In genomic region chr14:74820180-74820813, GRCm38 (mm10) we compare ENCODE assay signal across 10 mouse cellular contexts.
DNase-seq lines count a peak whose midpoint lies in the region; ATAC-seq and TF ChIP-seq lines count a peak whose summit lies in the region.
"Had no signal": no experiment of that assay in that cellular context is flagged by ENCODE, and none has a peak within 500 bp of the region (broad histone marks: within the 10 kb centered on the region; RNA-seq: fewer than 3 reads in every experiment).

No protein-coding gene starts in this region.

- intact Hi-C loops in heart, postnatal 14 days (cut with DNase I) = no loop called here

- ATAC-seq in lung, postnatal 0 days = peak; percentile 85
- no peak for ATAC-seq in forebrain, embryonic 16.5 days

- 0 out of 2 replicates have a peak overlapping the region, but pooled peaks have one; percentile 12 for H3K27ac ChIP-seq in lung, postnatal 0 days (ENCODE audit: low read length)
- H3K27ac ChIP-seq in forebrain, embryonic 16.5 days (ENCODE audit: low read length) = no peak overlapping the region
- H3K27ac ChIP-seq: stomach, embryonic 15.5 days had no signal

- H3K4me3 ChIP-seq in lung, postnatal 0 days (ENCODE audit: low read depth, low read length) = no peak overlapping the region
- no peak overlapping the region for H3K4me3 ChIP-seq in forebrain, embryonic 16.5 days (replicated peaks; ENCODE audit: low read length)
- H3K4me3 ChIP-seq: stomach, embryonic 15.5 days had no signal

- TF ChIP-seq EP300 in lung, postnatal 0 days (IDR thresholded peaks at IDR 0.05) = no peak; the same call in 1 of the 2 replicates

- H3K9me3 ChIP-seq in lung, postnatal 0 days (ENCODE audit: low read length) = no peaks in the 10 kb centered on the region
- no peaks in the 10 kb centered on the region for H3K9me3 ChIP-seq in forebrain, embryonic 16.5 days (ENCODE audit: control insufficient read depth, low read length)
- H3K9me3 ChIP-seq: stomach, embryonic 15.5 days had no signal

- DNase-seq in cerebellum, postnatal 10 days = peak; percentile 50 to 60
- no peak for DNase-seq in cerebellum, postnatal 4 days (ENCODE audit: low spot score in 2 of 2)
- DNase-seq in fibroblast of lung, adult 2 months (ENCODE audit: low read depth) = peak; percentile 18
- DNase-seq in heart, postnatal 14 days = peak; percentile 22 to 55
- peak; percentile 50 for DNase-seq in lung, postnatal 0 days (ENCODE audit: low spot score)
- no peak for DNase-seq in layer of hippocampus, adult 11-12 months (ENCODE audit: low spot score)
- DNase-seq in left cerebral cortex, adult 18-20 months (ENCODE audit: low spot score in 2 of 2) = no peak
- DNase-seq: cerebellum, adult 9-10 months had no signal

- no peak for TF ChIP-seq CTCF in lung, postnatal 0 days (IDR thresholded peaks at IDR 0.05)

- H3K4me1 ChIP-seq in lung, postnatal 0 days (ENCODE audit: insufficient read depth, low read depth, low read length) = no peaks in the 10 kb centered on the region
- 0 out of 2 replicates have a peak, but pooled peaks cover 11% of the 10 kb centered on the region for H3K4me1 ChIP-seq in forebrain, embryonic 16.5 days (replicated peaks; ENCODE audit: control insufficient read depth, insufficient read depth, low read length)
- H3K4me1 ChIP-seq: stomach, embryonic 15.5 days had no signal

- H3K27me3 ChIP-seq in lung, postnatal 0 days (replicated peaks; ENCODE audit: insufficient read depth, low read length) = no peaks in the 10 kb centered on the region
- H3K27me3 ChIP-seq in forebrain, embryonic 16.5 days (replicated peaks; ENCODE audit: control insufficient read depth, insufficient read depth, low read length) = no peaks in the 10 kb centered on the region
- H3K27me3 ChIP-seq: stomach, embryonic 15.5 days had no signal

- WGBS in lung, postnatal 0 days = 49% methylated on average over 11 of the region's 11 CpGs
- 78% methylated on average over 11 of the region's 11 CpGs for WGBS in forebrain, embryonic 16.5 days

- H3K4me2 ChIP-seq in lung, postnatal 0 days (replicated peaks; ENCODE audit: low read depth, low read length) = no peak overlapping the region
- no peak overlapping the region for H3K4me2 ChIP-seq in forebrain, embryonic 16.5 days (ENCODE audit: low read length)
- H3K4me2 ChIP-seq: stomach, embryonic 15.5 days had no signal

- no peaks in the 10 kb centered on the region; the same call in 1 of the 2 replicates for H3K36me3 ChIP-seq in lung, postnatal 0 days (ENCODE audit: insufficient read depth, low read length)
- no peaks in the 10 kb centered on the region for H3K36me3 ChIP-seq in forebrain, embryonic 16.5 days (ENCODE audit: control insufficient read depth, insufficient read depth)

- no peak overlapping the region for H3K9ac ChIP-seq in lung, postnatal 0 days (replicated peaks; ENCODE audit: low read depth)
- H3K9ac ChIP-seq in forebrain, embryonic 16.5 days (replicated peaks; ENCODE audit: low read depth, low read length) = no peak overlapping the region
- H3K9ac ChIP-seq: stomach, embryonic 15.5 days had no signal

Comparison
In these comparisons a context has a peak if more than half of its experiments do, and no peak if none do; other contexts are left out.
1. DNase-seq: peak in cerebellum, postnatal 10 days (2 of 2), fibroblast of lung, adult 2 months (single experiment), heart, postnatal 14 days (2 of 2) and lung, postnatal 0 days (single experiment); none in cerebellum, postnatal 4 days (0 of 2), layer of hippocampus, adult 11-12 months (single experiment) and left cerebral cortex, adult 18-20 months (0 of 2).